Mouse (Mus musculus) adipocyte (in vitro differentiated cells): ENCODE data around the gene Eml1.

ENCODE experiments used
- DNase-seq: peaks from one replicate; pipeline ENCODE4 v3.0.0-alpha.2; 2016; ENCODE audit warnings: low spot score

Eml1 gene

GRCm38 (mm10) chr12:108551731-108552130 lies 181.0 kb downstream of the Eml1 start:
- DNase-seq, result no peak

- no peak for DNase-seq
These were observed 182.3 kb downstream of the Eml1 start for GRCm38 (mm10) chr12:108553079-108553478.

GRCm38 (mm10) chr12:108554120-108554841 lies 183.5 kb downstream of the Eml1 start, which contains the start of gene Evl:
Gene Evl, plus strand, starts transcription at chr12:108554720.
- DNase-seq, result peak; percentile 75

- no peak for DNase-seq
These were observed 184.3 kb downstream of the Eml1 start for GRCm38 (mm10) chr12:108554861-108555556.

- no peak for DNase-seq
These were observed 187.4 kb downstream of the Eml1 start for GRCm38 (mm10) chr12:108558194-108558593.

GRCm38 (mm10) chr12:108563238-108563637 lies 192.5 kb downstream of the Eml1 start:
- no peak for DNase-seq

- no peak for DNase-seq
These were observed 194.3 kb downstream of the Eml1 start for GRCm38 (mm10) chr12:108564910-108565506.

GRCm38 (mm10) chr12:108579156-108579871 lies 208.6 kb downstream of the Eml1 start:
- DNase-seq, result no peak

GRCm38 (mm10) chr12:108583775-108584174 lies 213.0 kb downstream of the Eml1 start:
- peak; percentile 11 for DNase-seq
